Mouse (Mus musculus): ENCODE measurements at regions not wholly inside any gene's neighbourhood (a gene's known extent, or its start where the extent isn't known, plus 50 kb on each side); places are given as distances from the start of the nearest gene placed in this dataset.

DNA sequence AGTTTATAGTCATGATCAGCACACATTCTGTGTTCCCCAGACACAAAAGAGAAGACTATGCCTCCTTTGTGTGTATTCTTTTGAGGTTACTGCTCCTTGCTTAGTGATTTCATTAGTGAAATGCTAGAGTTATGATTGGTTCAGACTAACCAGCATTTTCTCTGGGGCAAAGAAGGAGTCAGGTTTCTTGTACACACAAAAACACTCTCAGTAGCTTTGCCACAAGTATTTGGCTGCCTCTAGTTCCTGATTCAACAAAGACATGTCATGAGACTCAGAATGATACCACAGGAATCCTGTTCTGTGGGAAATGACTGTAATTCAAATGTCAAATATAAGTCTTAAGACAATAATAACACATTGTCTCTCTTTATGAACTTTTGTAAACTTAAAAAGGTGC is 86.9 kb downstream of the Alx1 start:
- DNase-seq (ENCODE audit: inconsistent ontology term): peak; percentile 90

GRCm38 (mm10) chr10:102940823-102941519 is 89.0 kb downstream of the Alx1 start:
- DNase-seq (ENCODE audit: inconsistent ontology term): no peak

DNA sequence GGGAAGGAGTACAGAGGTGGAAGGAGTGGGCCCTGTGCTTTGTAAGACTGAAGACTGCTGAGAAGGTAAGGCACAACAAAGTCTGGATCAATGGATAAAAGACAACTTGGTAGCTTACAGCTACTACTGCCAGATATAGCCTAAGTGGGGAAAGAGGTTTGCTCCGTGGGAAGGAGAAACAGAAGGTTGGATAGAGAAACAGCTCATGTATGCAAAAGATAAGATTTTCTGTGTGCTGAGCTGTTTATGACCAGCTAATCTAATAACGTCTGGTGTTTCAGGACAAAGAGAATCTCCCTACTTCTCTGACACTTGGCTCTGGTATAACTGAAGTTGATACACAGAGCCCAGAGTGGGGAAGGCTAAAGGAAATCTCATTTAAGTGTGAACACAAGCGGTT is 98.6 kb downstream of the Alx1 start:
- no peak for DNase-seq (ENCODE audit: inconsistent ontology term)

- no peak for DNase-seq (ENCODE audit: inconsistent ontology term)
These were observed 101.4 kb downstream of the Alx1 start for GRCm38 (mm10) chr10:102928651-102929050.

DNA sequence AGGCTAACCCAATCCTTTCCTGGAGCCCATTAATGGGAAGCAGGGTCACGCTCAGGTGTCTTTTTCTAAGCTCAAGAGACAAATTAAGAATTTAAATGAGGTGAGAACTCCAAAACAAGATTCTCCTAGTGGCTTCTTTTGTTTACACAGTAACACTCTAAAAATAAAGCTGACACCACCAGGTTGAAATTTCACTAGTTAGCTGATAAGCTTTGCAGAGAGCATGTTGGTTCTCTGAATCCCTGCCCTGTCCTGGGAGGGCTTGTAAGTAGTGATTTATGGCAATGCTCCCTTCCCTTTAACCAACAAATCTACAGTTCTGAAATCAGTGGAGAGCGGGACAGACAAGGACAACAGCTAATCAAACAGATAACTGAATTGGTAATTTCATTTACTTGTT is 132.6 kb downstream of the Alx1 start:
- DNase-seq (ENCODE audit: inconsistent ontology term): no peak

- no peak for DNase-seq (ENCODE audit: inconsistent ontology term)
These were observed 134.1 kb downstream of the Alx1 start for GRCm38 (mm10) chr10:102895952-102896351.

DNA sequence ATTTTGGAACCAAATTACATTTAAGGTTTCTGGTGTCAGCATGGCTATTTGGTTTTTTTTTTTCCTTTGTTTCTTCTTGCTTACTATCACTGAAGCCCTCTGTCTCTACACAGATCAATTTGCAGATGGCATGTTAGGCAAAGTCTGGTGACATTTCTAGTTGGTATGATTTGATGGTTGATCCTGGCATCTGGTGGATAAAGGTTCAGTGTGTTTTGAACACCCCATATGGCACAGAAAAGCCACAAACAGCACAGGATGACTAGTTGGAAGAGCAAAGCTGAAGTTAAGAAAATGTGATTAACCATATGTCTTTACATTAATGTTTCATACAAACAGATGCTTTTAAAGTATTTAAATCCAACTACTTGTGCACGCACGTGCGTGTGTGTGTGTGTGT is 137.6 kb downstream of the Alx1 start:
- DNase-seq (ENCODE audit: inconsistent ontology term): no peak

DNA sequence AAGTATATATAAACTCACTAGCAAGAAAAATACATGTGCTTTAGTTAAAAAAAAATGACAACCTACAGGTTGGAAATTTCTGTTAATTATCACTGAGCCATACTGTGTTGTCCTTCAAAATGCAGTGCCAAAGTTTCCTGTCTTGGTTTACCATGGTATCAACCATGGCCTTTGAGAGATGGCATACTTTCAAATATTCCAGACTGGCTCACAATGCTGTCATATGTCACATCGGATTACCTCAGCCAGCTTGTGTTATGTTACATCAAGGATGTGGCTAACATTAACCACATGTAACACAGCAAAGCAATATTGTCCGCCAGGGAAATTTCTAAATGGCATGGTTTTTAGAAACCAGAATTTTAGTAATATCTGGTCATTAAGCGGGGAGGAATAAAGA is 140.3 kb downstream of the Alx1 start:
- no peak for DNase-seq (ENCODE audit: inconsistent ontology term)

DNA sequence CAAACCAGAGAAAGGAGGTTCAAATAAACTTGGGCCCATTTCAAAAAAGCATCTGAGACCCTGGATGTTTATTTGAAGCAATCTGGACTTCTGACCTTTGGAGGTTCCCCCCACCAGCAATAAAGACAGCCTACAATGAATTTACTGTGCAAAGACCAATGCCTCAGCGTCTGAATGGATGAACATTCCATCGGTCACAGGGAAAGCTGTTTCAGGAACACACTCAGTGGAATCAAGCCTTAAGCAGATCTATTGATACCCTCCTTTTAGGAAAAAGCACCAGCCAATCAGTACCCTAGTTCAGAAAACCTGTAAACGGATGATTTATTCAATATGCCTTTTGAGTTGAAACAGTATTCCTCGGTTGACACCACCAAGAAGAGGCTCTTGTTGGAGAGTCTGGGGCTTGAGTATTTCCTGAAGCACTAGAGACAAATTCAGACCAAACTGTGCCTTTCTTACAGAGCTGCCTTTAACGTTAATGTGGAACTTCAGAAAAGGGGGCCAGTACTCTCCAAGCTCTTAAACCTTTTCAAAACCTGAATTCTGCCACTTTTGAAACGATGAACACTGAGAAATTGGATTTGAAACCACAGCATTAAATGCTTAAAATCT is 148.1 kb downstream of the Alx1 start:
- DNase-seq (ENCODE audit: inconsistent ontology term): no peak

DNA sequence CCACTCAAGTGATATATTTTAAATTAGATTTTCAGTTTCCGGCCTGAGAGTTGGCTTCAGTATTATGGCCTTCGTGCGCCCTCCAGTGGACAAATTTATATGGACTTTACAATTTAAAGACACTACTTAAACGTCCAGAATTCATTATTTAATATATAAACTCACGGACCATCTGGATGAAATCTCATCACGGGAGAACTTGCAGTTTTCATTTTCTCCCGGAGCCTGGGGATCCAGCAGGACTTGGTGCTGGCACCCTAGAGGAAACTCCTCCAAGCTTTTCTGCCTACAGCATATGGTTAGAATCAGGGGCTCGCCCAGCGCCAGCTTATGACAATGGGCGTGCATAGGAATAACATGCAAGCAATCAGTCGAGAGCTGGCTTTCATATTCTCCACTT is 152.0 kb downstream of the Alx1 start:
- peak; percentile 18 for DNase-seq (ENCODE audit: inconsistent ontology term)

- DNase-seq (ENCODE audit: inconsistent ontology term): no peak
These were observed 153.1 kb downstream of the Alx1 start for GRCm38 (mm10) chr10:102876946-102877345.

DNA sequence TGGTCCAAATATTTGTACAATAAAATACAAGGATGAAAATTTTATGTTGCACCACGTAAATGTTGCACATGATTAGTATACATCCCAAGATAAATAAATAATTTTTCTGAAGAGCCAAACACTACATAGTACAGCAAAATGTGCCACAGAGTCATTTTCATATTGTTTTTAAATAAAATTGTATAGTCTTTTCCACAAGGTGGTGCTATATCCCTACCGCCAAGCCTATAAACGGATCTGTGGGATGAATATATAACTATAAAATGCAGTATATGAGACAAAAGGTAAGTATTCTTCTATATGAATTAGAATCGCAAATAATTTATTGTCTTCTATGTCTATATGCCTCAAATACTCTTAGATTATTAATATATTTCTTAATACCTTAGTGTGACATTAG is 163.1 kb downstream of the Alx1 start:
- DNase-seq (ENCODE audit: inconsistent ontology term): peak; percentile 11

- DNase-seq (ENCODE audit: inconsistent ontology term): peak; percentile 14
These were observed 193.3 kb downstream of the Alx1 start for GRCm38 (mm10) chr10:102836567-102837224.

DNA sequence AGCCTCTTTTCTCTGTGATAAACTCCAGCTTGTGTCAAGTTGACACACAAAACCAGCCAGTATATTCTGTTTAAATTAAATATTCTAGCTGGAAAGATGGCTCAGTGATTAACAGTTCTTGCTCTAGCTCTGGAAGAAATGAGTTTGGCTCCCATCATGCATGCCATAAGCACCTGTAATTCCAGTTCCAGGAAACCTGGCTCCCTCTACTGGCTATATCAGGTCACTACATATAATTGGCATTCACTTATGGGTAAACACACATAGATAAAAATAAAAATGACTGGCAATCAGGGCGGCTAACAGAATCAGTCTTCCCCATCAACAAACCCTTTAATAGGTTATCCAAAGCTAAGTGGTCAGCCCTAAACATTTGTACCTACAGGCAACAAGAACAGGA is 194.2 kb downstream of the Alx1 start:
- peak; percentile 2 for DNase-seq (ENCODE audit: inconsistent ontology term)

- DNase-seq (ENCODE audit: inconsistent ontology term): no peak
These were observed 200.4 kb downstream of the Alx1 start for GRCm38 (mm10) chr10:102829606-102830005.

- DNase-seq (ENCODE audit: inconsistent ontology term): no peak
These were observed 206.6 kb downstream of the Alx1 start for GRCm38 (mm10) chr10:102823434-102823833.

- DNase-seq (ENCODE audit: inconsistent ontology term): no peak
These were observed 228.6 kb downstream of the Alx1 start for GRCm38 (mm10) chr10:102801391-102801790.

DNA sequence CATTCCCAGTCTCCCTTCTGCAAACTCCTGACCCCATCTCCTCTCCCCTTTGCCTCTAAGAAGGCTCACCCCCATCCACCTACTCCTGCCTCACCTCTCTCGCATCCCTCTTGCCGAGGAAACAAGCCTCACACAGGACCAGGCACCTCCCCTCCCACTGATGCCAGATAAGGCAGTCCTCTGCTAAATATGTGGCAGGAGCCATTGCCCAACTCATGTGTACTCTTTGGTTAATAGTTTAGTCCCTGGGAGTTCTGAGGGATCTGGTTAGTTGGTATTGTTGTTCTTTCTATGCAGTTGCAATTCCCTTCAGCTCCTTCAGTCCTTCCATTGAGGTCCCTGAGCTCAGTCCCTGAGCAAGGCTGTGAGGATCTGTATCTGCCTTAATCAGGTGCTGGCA is 250.8 kb downstream of the Alx1 start:
- no peak for DNase-seq (ENCODE audit: inconsistent ontology term)

GRCm38 (mm10) chr10:102763696-102764095 is 251.7 kb downstream of the Rassf9 start:
- no peak for DNase-seq (ENCODE audit: inconsistent ontology term)

DNA sequence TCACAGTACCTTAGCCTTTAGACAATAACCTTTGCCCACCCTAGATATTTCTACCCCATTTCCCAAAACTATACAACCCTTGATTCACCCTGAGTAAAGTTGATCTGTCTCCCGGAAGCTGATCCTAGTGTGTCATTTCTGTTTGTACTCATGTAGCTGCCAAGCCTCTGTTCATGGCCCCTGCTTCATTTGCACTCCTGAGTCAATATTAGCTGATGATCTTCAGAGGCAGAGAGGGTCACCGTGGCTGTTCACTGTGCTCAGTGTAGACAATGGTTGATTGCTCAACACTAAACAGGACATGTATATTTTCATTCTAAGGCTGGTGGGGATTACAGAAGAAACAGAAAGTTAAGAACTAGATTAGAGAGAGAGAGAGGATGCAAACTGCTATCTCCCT is 250.4 kb downstream of the Rassf9 start:
- DNase-seq (ENCODE audit: inconsistent ontology term): no peak

GRCm38 (mm10) chr10:102735207-102735606 is 223.2 kb downstream of the Rassf9 start:
- DNase-seq (ENCODE audit: inconsistent ontology term): peak; percentile 6

- DNase-seq (ENCODE audit: inconsistent ontology term): no peak
These were observed 220.4 kb downstream of the Rassf9 start for GRCm38 (mm10) chr10:102732420-102732819.

- no peak for DNase-seq (ENCODE audit: inconsistent ontology term)
These were observed 200.2 kb downstream of the Rassf9 start for GRCm38 (mm10) chr10:102712263-102712662.
